ENCODE assay signal across 9 mouse cellular contexts in the genomic region with DNA sequence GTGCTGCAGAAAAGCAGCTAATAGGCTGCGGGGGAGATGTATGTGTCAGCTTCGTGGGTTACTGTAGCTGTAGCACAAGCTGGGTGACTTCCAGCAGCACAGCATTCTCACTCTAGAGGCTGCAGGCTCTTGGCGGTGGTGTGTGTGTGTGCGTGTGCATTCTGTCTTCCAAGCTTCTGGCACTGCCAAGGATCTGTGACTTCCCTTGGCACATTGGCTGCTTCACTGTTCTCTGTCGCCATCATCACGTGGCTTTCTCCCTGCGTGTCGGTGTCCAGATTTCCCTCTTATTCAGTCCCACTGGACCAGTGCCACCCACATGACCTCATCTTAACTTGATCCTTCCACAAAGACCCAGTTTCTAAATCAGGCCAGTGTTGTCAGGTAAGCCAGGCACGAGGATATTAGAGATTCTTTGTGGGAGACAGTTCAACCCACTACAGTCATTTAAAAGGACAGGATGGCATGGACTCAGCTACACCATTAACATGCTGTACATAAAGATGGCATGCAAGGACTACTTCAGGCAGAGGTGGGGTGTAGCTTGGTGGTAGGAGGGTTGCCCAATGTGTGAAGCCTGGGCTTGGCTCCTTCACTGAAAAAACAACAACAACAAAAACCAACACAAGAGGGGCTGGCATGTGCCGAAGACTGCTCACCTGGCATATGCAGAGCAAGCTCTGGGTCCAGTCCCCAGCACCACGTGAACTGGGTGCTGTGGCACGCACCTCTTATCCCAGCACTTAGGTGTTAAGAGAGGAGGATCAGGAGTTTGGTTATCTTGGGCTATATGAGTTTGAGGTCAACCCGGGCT. TPM values are rescaled to one million over a fixed set of nuclear protein-coding genes. Genes with fewer than 3 reads are reported as not detected.
A peak's percentile ranks its signal among the peaks of the same experiment; 100 is the strongest.
DNase-seq lines count a peak whose midpoint lies in the region; ATAC-seq and TF ChIP-seq lines count a peak whose summit lies in the region.
"Had no signal": no experiment of that assay in that cellular context is flagged by ENCODE, and none has a peak within 500 bp of the region (broad histone marks: within the 10 kb centered on the region; RNA-seq: fewer than 3 reads in every experiment).

No protein-coding gene starts in this region.

- no peaks in the 10 kb centered on the region for H3K27me3 ChIP-seq in embryonic facial prominence, embryonic 12.5 days
- H3K27me3 ChIP-seq in embryonic facial prominence, embryonic 10.5 days (replicated peaks; ENCODE audit: low read depth, poor library complexity, severe bottlenecking), result no peaks in the 10 kb centered on the region
- no peaks in the 10 kb centered on the region for H3K27me3 ChIP-seq in heart, adult 2 months (ENCODE audit: control insufficient read depth, insufficient read depth, low read length)
- no peaks in the 10 kb centered on the region for H3K27me3 ChIP-seq in intestine, postnatal 0 days (replicated peaks; ENCODE audit: control insufficient read depth, insufficient read depth, low read length)
- H3K27me3 ChIP-seq: embryonic facial prominence, embryonic 15.5 days had no signal

- no peak overlapping the region for H3K4me3 ChIP-seq in embryonic facial prominence, embryonic 12.5 days
- H3K4me3 ChIP-seq in embryonic facial prominence, embryonic 10.5 days, result no peak overlapping the region
- no peak overlapping the region for H3K4me3 ChIP-seq in heart, adult 2 months
- H3K4me3 ChIP-seq in olfactory bulb, adult 2 months (ENCODE audit: insufficient read depth, low read depth, low read length), result no peak overlapping the region
- H3K4me3 ChIP-seq in intestine, postnatal 0 days (ENCODE audit: low read depth, low read length), result no peak overlapping the region
- H3K4me3 ChIP-seq: embryonic facial prominence, embryonic 15.5 days had no signal

- no peak for DNase-seq in embryonic facial prominence, embryonic 10.5 days (ENCODE audit: low spot score)
- DNase-seq in urinary bladder, postnatal 14 days (ENCODE audit: low spot score), result peak; percentile 28
- no peak for DNase-seq in urinary bladder, postnatal 4 days (ENCODE audit: low spot score in 2 of 2)
- peak; percentile 39 to 76 for DNase-seq in heart, adult 2 months
- DNase-seq in layer of hippocampus, postnatal 14 days (ENCODE audit: low spot score in 2 of 2), result peak; percentile 70 to 77

- no peak for TF ChIP-seq POLR2A in heart, adult 2 months (IDR thresholded peaks at IDR 0.05; ENCODE audit: insufficient read depth, low read depth, low read length)
- no peak for TF ChIP-seq POLR2A in olfactory bulb, adult 2 months (IDR thresholded peaks at IDR 0.05; ENCODE audit: insufficient read depth, low read depth, low read length)

- TF ChIP-seq CTCF in heart, adult 2 months (IDR thresholded peaks at IDR 0.05), result no peak
- no peak for TF ChIP-seq CTCF in olfactory bulb, adult 2 months (IDR thresholded peaks at IDR 0.05; ENCODE audit: insufficient read depth, low read depth, low read length)
- TF ChIP-seq CTCF in intestine, postnatal 0 days (IDR thresholded peaks at IDR 0.05; ENCODE audit: low read depth), result no peak

- no peaks in the 10 kb centered on the region for H3K4me1 ChIP-seq in embryonic facial prominence, embryonic 12.5 days
- no peaks in the 10 kb centered on the region for H3K4me1 ChIP-seq in embryonic facial prominence, embryonic 10.5 days
- H3K4me1 ChIP-seq in heart, adult 2 months (ENCODE audit: control insufficient read depth, insufficient read depth, low read length), result peaks cover 3% of the 10 kb centered on the region; the same call in 1 of the 2 replicates
- H3K4me1 ChIP-seq in olfactory bulb, adult 2 months (ENCODE audit: control insufficient read depth, insufficient read depth, low read length), result peaks cover 9% of the 10 kb centered on the region
- no peaks in the 10 kb centered on the region for H3K4me1 ChIP-seq in intestine, postnatal 0 days (replicated peaks; ENCODE audit: control insufficient read depth, insufficient read depth, low read length)
- H3K4me1 ChIP-seq: embryonic facial prominence, embryonic 15.5 days had no signal

- H3K4me2 ChIP-seq in embryonic facial prominence, embryonic 12.5 days (replicated peaks), result no peak overlapping the region
- H3K4me2 ChIP-seq in intestine, postnatal 0 days (replicated peaks; ENCODE audit: low read depth), result no peak overlapping the region
- H3K4me2 ChIP-seq: embryonic facial prominence, embryonic 15.5 days had no signal

- ATAC-seq in embryonic facial prominence, embryonic 12.5 days (ENCODE audit: insufficient number of reproducible peaks, insufficient read depth, low FRiP score, low TSS enrichment), result 0 out of 2 replicates have a peak, but pooled peaks have one; percentile 28
- no peak; the same call in 1 of the 2 replicates for ATAC-seq in intestine, postnatal 0 days

- no peak overlapping the region for H3K27ac ChIP-seq in embryonic facial prominence, embryonic 12.5 days
- no peak overlapping the region for H3K27ac ChIP-seq in embryonic facial prominence, embryonic 10.5 days (replicated peaks)
- peak overlapping the region; percentile 28 for H3K27ac ChIP-seq in heart, adult 2 months
- H3K27ac ChIP-seq in olfactory bulb, adult 2 months (ENCODE audit: insufficient read depth, low read depth, low read length), result peak overlapping the region; percentile 56
- H3K27ac ChIP-seq in intestine, postnatal 0 days (ENCODE audit: low read depth, low read length), result no peak overlapping the region
- H3K27ac ChIP-seq: embryonic facial prominence, embryonic 15.5 days had no signal

- 0 out of 2 replicates have a peak, but pooled peaks have one; percentile 13 for TF ChIP-seq EP300 in heart, adult 2 months (IDR thresholded peaks at IDR 0.05; ENCODE audit: insufficient read depth, low read depth, low read length)

- H3K9ac ChIP-seq in embryonic facial prominence, embryonic 12.5 days, result no peak overlapping the region
- H3K9ac ChIP-seq in heart, adult 2 months (ENCODE audit: low read depth, low read length), result no peak overlapping the region
- no peak overlapping the region for H3K9ac ChIP-seq in intestine, postnatal 0 days (ENCODE audit: low read depth, low read length)
- H3K9ac ChIP-seq: embryonic facial prominence, embryonic 15.5 days had no signal

- no peaks in the 10 kb centered on the region for H3K79me2 ChIP-seq in heart, adult 2 months (replicated peaks; ENCODE audit: control insufficient read depth, insufficient read depth, low read length)

- WGBS in embryonic facial prominence, embryonic 12.5 days, result 87% methylated on average over 13 of the region's 13 CpGs
- 85% methylated on average over 13 of the region's 13 CpGs for WGBS in embryonic facial prominence, embryonic 10.5 days
- WGBS in heart, adult 2 months, result 43% methylated on average over 13 of the region's 13 CpGs
- 30% methylated on average over 13 of the region's 13 CpGs for WGBS in olfactory bulb, adult 2 months
- WGBS in intestine, postnatal 0 days, result 84% methylated on average over 13 of the region's 13 CpGs

- intact Hi-C loops in heart, adult 2 months (cut with DNase I), result no loop called here

- no peaks in the 10 kb centered on the region for H3K9me3 ChIP-seq in embryonic facial prominence, embryonic 12.5 days
- no peaks in the 10 kb centered on the region for H3K9me3 ChIP-seq in embryonic facial prominence, embryonic 10.5 days
- no peaks in the 10 kb centered on the region for H3K9me3 ChIP-seq in intestine, postnatal 0 days (ENCODE audit: control insufficient read depth)
- H3K9me3 ChIP-seq: embryonic facial prominence, embryonic 15.5 days had no signal

- peaks cover 5% of the 10 kb centered on the region; the same call in 1 of the 2 replicates for H3K36me3 ChIP-seq in embryonic facial prominence, embryonic 12.5 days
- peaks cover 30% of the 10 kb centered on the region for H3K36me3 ChIP-seq in embryonic facial prominence, embryonic 10.5 days (replicated peaks)
- H3K36me3 ChIP-seq in heart, adult 2 months (ENCODE audit: control insufficient read depth, insufficient read depth, low read length), result no peaks in the 10 kb centered on the region
- H3K36me3 ChIP-seq in intestine, postnatal 0 days (ENCODE audit: control insufficient read depth, insufficient read depth), result peaks cover 24% of the 10 kb centered on the region; the same call in 1 of the 2 replicates

RNA-seq across cellular contexts. Expression of gene Rheb, which starts 18.4 kb away (rescaled TPM):
- polyA plus RNA-seq in embryonic facial prominence, embryonic 12.5 days (2016; fragmentation: Nextera tagmentation; extraction: Ambion mirVana), result 191 and 197 TPM in 2 replicates
- polyA plus RNA-seq in embryonic facial prominence, embryonic 10.5 days (2016; fragmentation: Nextera tagmentation; extraction: Ambion mirVana), result 169 and 178 TPM in 2 replicates
- total RNA-seq in heart, adult 2 months (2021), result 10 to 100 TPM; 76.9 to 87.4 TPM
- 29.1 and 51.5 TPM in 2 replicates for polyA plus RNA-seq in heart, adult 2 months (2012; rRNA removed)
- total RNA-seq in layer of hippocampus, postnatal 14 days (2021), result 100 to 1,000 TPM; 111 to 117 TPM
- polyA plus RNA-seq in olfactory bulb, adult 2 months (2012; ENCODE audit: insufficient read depth, insufficient read length, low replicate concordance, missing spikeins), result not detected in 2 replicates
- polyA plus RNA-seq in intestine, postnatal 0 days (2015; fragmentation: Nextera tagmentation; extraction: Ambion mirVana), result 147 and 151 TPM in 2 replicates

Comparison
In these comparisons a context has a peak if more than half of its experiments do, and no peak if none do; other contexts are left out.
1. DNase-seq: peak in urinary bladder, postnatal 14 days (single experiment), heart, adult 2 months (2 of 2) and layer of hippocampus, postnatal 14 days (2 of 2); none in embryonic facial prominence, embryonic 10.5 days (single experiment) and urinary bladder, postnatal 4 days (0 of 2).
2. H3K27ac ChIP-seq: peak in heart, adult 2 months (single experiment) and olfactory bulb, adult 2 months (single experiment); none in embryonic facial prominence, embryonic 12.5 days (single experiment), embryonic facial prominence, embryonic 10.5 days (single experiment) and intestine, postnatal 0 days (single experiment).
3. RNA of gene Rheb, which starts 18.4 kb away (polyA plus RNA-seq): 191 to 197 TPM in embryonic facial prominence, embryonic 12.5 days, 169 to 178 TPM in embryonic facial prominence, embryonic 10.5 days, 147 to 151 TPM in intestine, postnatal 0 days and 29.1 to 51.5 TPM in heart, adult 2 months; not detected in olfactory bulb, adult 2 months; every median in the first group is over 10 times any median in the second.